Mouse (Mus musculus): ENCODE measurements around the gene Tmem151b.

GRCm38 (mm10) chr17:45551816-45552451 is 2.5 kb upstream of the Tmem151b start:
- TF ChIP-seq POLR2A (IDR thresholded peaks at IDR 0.05; ENCODE audit: extremely low read depth, insufficient read depth, low read length) = no peak
- TF ChIP-seq CTCF (IDR thresholded peaks at IDR 0.05; ENCODE audit: low read depth, low read length) = peak; percentile 93

Data from liver, adult 2 months (tissue).